Mouse (Mus musculus): ENCODE measurements around the gene Cilp. TPM values are rescaled to one million over a fixed set of nuclear protein-coding genes. Genes with fewer than 3 reads are reported as not detected.
"Not testable (repeated sequence)": the region's sequence is repeated elsewhere in the genome, so short reads cannot be mapped to it uniquely, and the experiment has no call there.

The Cilp gene
- total RNA-seq (2022), result 10 to 100 TPM in 1 of 4 experiments, 1 to 10 TPM in 3; 3.2 to 10.7 (median 6.1) TPM

DNA sequence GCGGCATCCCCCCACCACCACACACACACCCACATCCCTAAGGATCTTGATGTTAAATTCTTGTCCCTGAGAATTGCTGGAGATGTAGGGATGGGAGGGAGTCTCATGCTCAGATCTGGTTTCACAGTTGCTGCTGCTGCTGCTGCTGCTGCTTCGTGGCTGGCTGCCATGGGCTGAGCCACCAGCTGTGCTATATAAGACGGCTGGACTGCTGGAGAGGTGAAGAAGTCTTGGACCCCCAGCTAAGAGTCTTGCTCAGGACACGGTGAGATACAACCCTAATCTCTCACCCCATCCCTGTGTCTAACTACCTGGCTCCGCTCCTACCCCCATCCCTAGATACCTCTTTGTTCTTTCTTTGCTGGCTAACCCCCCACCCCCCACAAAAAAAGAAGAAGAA lies at the start of gene Cilp:
Gene Cilp, plus strand, starts transcription at position 222 of the 400 bp plus-strand sequence.
- DNase-seq, result no peak

DNA sequence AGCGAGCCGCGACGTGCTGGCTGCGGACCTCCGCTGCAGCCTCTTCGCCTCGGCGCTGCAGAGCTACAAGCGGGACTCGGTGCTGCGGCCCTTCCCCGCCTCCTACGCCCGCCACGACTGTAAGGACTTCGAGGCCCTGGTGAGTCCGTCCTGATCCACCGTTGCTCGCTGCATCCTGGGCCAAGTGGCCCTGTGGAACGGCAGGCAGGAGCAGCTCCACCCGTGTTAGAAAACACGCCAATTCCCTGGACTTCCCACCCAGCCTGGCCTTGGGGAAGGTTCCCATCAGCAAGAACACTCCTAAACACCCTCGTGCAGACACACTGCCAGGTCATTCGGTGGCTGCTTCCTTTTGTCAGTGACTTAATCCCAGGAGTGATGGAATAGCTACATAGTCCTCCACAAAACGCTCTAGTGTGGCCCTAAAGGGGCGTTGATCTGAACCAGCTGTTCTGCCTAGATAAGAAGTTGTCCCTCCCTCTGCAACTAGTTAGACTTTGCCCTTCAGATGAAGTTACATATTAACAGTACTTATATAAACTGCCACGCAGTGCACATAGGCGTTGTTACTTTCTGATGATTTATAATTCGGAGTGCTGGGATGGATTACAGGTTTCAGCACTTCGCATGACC lies 49.4 kb upstream of the Cilp start:
- DNase-seq, result peak; percentile 47

DNA sequence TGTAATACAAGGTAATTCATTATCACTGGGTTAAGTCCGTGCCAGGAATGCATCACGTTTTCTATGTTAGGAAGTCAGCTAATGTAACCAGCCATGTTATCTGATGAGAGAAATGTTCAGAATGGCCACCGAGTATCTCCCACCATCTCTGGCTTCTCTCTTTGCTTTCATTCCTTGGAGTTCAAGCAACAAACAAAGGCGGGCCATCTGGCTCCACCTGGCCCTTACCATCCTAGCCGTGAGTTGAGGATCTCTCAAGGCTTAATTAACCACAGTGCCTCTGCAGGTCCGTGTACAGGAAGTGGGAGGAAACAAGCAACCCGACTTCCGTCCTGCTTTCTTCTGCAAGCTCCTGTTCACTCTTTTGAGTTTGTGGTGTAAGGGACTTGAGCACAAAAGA lies 48.0 kb upstream of the Cilp start:
- DNase-seq, result no peak

DNA sequence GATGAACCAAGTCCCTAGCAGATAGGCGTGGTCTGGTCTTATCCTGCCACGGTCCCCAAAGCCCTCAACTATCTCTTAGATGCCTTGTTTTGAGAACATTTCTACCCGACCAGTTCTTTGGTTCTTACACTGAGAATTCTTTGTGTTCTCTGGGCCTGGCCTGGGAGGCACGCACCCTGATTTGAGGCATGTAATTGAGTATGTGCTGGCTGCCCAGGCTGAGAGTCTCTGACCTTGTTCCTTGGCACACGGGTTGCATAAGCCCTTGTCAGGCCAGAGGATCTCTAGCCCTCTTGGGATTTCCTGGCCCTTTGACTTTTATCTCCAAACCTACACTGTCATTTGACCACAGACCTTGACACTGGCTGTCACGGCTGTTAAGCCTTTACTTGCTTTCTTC lies 47.3 kb upstream of the Cilp start:
- peak; percentile 79 for DNase-seq

DNA sequence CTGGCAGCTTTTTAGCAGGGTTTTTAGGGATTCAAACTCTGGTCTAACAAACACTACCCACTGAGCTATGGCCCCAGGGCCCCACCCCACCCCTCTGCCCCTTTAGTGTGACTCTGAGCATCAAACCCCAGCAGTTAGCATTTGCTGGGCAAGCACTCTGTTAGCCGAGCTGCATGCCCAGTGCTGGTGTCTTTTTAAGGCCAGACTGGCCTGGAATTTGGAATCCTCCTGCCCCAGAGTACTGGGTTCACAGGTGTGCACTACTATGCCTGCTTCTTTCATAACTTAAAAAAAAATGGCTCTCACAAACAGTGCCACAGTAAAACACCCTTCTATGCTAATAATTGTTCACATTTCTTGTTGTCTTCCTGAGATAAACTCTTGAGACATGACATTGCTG lies 46.1 kb upstream of the Cilp start:
- no peak for DNase-seq

DNA sequence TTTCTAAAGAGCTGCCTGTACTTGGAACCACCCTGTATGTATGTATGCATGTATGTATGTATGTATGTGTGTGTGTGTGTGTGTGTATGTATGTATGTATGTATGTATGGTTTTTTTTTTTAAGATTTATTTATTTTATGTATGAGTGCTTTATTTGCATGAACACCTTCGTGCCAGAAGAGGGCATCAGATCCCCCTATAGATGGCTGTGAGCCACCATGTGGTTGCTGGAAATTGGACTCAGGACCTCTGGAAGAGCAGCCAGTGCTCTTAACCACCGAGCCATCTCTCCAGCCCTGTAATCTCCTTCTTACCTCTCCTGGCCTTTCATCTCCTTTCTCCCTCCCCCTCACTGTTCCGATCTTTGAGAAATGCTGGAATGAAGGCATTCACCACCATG lies 44.6 kb upstream of the Cilp start:
- DNase-seq, result not testable (repeated sequence)

DNA sequence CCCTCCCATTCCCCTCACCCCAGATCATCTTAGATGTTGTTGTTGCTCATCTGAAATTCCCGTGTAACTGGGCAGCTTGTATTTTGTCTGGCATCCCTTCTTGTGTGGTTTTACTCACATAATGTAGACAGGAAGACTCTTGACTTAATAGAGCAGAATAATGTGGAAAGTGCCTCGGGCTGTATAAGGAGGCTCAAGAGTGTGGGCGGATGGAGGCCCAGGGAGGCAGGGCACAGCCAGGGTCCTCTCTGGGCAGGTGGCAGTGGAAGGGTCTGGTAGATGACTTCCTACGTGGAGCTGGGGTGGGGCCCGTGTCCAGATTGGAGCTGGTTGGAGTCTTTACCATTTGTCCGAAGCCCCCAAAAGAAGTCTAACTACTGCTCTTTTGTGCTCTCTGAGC lies 41.1 kb upstream of the Cilp start:
- no peak for DNase-seq

DNA sequence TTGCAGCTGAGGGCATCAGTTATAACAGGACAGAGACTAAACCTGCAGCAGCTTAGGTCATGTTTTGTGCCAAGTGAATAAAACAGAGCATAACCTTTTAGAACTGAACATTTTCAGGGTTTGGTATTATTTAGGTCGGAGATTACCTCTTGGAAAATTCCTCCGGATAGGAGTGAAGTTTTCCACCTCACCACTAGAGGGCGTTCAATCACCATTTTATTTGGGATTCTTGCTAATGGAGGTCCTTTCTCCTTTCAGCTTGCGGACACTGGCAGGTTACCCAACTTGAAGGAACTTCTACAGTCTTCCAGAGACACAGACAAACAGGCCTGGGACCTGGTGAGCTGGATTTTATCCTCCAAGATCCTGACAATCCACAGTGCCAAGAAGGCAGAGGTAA lies 39.2 kb upstream of the Cilp start:
- no peak for DNase-seq

DNA sequence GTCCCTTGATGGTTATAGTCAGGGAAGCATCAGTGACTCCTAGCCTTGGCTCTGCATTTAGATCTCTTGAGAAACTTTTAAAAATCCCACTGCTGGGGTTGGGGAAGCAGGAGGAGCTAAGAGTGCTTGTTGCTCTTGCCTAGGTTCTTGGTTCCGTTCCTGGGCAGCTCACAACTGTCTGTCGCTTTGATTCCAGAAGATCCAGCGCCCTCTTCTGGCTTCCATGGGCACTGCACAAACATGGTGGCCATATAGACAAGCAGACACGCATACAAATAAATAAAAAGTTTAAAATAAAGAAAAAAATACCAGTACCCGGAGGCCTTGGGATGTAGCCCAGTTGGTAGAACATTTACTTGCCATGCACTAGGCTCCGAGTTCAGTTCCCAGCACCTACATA lies 34.7 kb upstream of the Cilp start:
- no peak for DNase-seq

DNA sequence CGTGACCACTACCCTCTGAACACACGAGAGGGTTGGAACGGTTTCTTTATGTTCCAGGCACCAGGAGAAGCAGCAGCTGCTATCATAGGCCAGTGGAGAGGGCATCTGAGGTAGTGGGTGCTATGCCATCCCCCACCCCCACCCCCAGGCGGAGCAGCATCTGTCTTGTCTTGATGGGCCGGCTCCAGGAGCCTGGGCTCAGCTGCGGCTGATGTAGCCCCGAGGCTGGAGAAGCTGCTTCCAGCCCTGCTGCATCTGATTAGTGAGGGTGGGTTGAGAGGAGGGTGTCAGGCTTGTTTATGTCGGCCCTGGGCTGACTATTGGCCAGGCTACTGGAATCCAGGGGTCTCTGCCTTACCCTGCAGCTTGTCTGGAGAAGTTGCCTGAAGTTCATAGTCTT lies 33.7 kb upstream of the Cilp start:
- no peak for DNase-seq

DNA sequence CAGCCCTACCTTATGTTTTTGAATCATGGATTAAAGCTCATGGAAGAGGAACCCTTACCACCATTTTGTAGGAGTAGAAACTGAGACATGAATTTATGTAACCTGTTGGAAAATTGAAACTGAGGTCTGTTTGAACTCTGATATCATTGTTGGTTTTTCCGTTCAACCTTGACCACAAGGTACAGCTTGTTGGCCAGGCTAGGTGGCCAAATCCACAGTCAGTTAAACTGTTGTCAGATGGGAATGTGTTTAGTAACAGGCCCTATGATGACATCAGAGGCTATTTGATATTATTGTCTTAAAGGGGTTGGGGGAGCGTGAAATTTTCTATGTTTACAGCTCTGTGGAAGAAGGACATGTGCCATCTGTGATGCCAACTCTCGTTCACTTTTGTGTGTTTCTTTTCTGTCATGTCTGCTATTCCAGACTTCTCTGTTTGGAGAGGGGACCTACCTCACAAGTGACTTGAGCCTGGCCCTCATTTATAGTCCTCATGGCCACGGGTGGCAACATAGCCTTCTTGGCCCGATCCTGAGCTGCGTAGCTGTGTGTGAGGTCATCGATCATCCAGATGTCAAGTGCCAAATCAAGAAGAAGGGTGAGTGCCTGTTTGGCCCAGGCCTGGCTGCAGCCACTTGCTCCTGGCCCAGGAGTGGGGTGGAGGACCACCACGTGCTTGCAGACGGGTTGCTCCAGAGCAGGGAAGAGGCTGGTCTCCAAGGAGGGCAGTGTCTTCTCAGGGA lies 31.6 kb upstream of the Cilp start:
- no peak for DNase-seq

DNA sequence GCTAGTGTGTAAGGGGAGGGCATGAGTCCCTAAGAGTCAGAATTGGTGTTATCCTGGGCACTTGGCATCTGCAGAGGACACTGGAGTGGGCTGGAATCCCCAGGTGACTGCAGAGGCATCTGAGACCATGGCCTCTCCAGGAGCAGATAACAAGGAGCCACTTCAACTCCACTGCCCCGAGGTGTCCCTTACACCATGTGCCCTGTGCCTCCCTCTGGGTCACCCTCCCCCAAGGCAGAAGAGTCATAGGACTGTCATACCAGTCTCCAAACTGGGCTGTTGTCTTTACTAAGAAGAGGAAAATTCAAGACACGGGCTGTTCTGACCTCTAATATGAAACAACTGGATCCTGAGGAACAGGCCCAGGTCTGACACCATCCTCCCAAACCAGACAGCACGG lies 30.2 kb upstream of the Cilp start:
- DNase-seq, result no peak

DNA sequence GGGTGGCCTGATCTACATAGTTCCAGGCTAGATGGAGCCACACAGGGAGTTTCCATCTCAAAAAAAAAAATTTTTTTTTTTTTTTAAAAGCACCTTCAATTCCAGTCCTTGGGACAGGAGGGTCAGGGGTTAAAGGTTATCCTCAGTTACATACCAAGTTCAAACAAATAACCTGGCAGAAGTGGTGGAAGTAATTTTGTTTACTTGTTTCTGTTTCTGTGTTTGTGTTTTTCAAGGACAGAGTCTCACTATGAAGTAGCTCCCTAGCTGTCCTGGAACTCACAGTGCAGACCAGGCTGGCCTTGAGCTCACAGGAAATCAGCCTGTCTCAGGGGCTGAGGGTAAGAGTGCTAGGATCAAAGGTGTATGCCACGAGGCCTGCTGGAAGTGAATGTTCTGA lies 29.4 kb upstream of the Cilp start:
- no peak for DNase-seq

DNA sequence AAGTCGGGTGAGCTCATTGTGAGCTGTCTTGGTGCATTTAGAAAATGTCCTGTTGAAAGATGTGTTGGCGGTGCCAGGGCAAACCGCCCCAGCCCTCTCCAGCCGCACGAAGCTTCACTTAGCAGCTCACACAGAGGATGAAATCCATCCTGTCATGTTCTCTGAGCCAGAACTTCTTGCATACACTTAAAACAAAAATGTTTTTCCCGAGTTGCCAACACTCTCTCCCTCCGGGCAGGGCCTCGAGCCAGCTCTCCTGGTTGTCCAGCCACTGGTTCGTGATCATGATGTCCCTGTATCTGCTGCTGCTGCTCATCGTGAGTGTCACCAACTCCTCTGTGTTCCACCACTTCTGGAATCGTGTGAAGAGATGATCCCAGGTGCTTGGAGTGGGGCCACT lies 27.4 kb upstream of the Cilp start:
- no peak for DNase-seq

DNA sequence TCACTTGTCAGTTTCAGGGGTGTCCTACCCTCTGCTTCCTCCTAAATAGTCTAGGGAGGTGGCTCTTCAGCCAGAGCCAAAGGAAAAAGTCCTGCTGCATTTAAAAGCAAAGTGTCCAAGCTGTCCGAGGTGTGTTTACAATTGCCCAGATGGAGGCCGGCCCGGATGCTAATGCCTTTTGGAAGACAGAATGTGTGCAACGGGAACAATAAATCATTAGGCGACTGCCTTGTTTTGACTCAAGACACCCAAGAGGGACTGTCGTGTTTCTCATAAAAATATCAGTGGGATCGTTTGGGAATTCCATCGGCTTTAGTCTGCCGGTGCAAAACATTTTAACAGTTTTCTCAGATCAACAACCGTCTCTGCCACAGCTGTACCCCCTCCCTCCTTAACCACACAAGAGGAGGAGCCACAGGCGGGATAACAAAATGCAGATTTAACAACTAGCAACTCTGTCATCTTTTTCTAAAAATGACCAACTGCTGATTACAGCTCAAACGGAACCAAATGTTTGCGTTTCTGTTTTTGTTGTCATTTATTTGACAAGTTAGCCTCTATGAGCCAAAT lies 26.7 kb upstream of the Cilp start:
- no peak for DNase-seq

DNA sequence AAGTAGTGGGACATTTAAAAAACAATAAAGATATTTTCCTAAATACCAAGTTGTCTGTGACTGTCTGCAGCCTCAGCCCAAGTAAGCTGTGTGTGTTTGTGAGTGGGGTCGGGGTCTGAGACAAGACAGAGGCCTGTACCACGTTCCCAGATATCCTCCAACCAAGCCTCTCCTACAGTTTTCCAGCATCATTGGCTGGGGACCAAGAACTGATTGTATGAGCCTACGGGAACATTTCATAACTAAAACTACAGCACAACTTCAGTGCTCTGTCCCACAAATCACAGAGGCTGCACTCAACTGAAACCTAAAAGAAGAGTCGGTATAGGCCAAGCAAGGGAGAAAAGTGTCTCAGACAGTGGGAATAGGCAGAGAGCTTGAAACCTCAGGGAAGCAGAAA lies 25.8 kb upstream of the Cilp start:
- DNase-seq, result no peak

DNA sequence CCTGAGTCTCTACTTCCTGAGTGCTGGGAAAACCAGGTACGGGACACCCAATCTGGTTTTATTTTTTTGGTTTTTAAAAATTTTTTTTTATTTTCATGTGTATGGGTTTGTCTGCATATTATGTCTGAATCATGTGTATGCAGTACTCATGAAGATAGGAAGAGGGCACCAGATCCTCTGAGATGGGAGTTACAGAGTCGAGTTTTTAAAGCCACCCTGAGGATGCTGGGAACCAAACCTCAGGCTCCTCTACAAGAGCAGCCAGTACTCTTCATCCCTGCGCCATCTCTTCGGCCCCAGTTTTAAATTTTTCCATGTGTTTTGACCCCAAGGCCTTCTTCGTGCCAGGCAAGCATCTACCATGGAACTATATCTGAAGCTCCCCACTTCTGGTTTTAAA lies 25.2 kb upstream of the Cilp start:
- DNase-seq, result no peak

DNA sequence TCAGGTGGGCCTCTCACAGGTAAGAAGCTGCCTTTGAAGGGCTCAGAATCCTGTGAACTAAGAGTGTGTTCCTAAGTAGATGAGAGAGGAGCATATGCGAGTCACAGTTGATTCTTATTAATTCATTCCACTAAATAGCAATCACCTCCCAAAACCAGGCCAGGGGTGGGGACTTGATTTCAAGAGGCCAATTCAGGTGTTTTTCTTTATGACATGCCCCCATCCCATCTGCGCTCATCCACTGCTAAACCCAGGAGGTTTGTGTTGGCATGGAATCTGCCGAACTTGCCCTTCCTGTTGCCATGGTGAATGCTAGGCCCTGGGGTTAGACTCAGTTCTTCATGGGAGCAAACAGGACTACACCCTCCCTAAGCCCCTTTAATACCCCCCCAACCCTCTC lies 24.4 kb upstream of the Cilp start:
- no peak for DNase-seq

DNA sequence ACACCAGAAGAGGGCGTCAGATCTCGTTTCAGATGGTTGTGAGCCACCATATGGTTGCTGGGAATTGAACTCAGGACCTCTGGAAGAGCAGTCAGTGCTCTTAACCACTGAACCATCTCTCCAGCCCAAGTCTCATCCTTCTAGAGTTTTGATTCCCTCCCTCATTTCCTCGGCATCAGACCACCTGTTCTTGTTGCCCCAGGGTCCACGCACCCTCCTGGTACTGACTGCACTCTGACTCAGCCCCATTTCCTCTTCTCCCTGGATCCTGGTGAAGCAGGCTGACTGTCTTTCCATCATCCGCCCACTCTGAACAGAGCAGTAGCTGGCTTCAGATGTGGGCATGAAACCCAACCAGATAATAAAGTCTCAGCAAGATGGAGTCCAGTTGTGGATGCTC lies 23.0 kb upstream of the Cilp start:
- no peak for DNase-seq

DNA sequence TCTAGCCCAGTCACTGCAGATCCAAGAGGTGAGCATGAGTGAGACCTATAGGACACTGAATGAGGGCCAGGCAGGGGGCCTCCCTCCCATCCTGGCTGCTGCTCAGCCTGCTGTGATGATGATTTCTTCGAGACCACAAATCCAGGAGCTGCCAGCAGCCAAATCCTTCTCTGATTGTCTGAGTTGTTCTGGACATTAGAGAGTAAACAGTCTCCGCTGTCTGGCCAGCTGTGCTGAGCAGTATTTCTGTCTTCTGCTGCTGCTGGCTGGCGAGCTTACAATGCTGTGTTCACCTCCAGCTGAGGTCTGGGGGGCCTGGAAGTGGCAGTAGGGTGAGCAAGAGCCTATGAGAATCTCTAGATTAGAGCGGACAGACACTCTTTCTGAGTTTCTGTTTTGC lies 21.7 kb upstream of the Cilp start:
- DNase-seq, result no peak

DNA sequence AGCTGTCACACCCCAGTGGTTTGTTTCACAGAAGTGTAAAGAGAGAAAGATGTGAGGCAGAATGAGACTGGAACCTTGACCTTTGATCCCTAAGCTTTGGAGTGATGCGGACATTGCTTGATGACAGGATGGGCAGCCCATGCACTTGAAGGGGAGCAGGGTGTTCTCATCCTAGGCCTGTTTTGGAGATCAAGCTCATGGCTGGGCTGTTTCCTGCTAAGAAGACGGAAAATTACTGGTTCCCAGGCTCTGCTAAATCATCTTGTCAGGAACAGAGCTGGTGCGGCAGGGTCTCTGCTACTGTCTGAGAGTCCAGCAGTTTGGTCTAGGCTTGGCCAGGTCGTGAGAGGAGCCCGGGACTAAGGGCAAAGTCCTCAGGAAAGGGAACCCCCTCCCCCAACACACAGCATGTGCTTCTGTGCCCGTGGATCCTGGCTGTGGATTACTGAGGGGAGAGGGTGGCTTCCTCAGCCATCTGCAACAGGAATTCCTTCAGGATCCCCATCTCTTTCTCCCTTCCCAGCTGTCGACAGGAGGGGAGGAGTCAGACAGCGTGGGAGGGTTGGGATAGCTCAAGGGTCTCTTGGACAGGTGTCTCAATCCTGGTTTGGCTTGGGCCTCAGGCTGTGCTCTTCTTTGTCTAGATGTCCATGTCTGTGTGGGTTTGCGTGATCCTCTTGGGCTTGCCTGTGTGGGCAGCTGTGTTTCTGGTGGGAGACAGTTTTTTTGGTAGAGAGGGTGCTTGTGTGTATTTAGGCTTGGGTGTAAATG lies 20.8 kb upstream of the Cilp start:
- no peak for DNase-seq

DNA sequence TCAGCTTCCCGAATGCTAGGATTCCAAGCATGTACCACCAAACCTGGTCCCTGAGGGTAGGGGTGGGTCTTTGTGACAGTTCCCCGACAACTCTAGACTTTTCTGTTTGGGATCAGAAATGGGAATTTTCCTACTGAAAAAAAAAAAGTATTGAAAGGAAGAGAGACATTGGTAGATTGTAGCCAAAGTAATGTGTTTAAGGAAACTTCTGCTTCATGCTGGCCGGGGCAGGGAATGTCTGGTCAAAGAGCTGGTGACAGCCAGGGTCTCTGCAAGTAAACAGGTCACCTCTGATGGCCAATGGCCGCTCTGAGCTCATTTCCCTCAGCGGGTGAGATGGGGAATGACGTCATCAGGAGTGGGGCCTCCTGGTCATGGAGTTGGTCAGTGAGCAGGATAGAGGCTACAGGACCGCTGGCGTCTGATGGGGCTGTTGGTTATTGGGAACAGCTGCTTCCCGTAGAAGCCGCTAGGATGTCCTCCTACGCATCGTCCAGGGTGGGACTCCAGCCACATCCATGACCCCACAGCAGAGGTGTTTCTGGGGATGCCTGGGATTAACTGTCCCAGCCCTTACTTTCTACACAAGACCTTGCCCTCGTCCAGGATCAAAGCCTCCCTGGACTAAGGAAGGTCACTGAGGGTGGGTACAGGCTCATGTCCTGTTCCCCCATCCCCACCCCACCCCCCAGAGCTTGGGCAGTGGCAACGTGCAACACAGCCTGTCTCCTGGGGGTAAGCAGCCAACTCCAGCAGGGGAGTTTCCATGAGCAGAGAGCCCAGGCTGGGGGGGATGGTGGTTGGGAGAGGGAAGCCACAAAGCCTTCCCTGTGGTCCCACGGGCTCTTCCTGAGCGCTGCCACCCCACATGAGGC lies 17.2 kb upstream of the Cilp start:
- DNase-seq, result no peak

DNA sequence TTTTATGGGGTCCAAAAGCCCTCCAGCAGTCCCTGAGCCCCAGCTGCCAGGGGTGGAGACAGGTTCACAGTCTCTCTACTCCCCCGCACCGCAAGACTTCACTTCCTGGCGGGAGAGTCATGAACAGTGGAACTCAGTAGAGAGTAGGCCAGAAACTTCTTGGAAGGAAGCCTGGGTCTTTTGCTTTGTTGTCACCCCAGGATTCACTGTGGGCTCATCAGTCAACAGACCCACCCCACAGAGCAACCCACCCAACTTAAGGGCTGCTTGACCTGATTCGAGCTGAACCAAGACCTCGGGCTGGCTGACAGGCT lies 16.6 kb upstream of the Cilp start:
- DNase-seq, result no peak
